Mouse (Mus musculus) left cerebral cortex, adult 18-20 months (tissue): ENCODE measurements at regions not wholly inside any gene's neighbourhood (a gene's known extent, or its start where the extent isn't known, plus 50 kb on each side); places are given as distances from the start of the nearest gene placed in this dataset.
A peak's percentile ranks its signal among the peaks of the same experiment; 100 is the strongest.
"Not testable (repeated sequence)": the region's sequence is repeated elsewhere in the genome, so short reads cannot be mapped to it uniquely, and the experiment has no call there.

Source experiments
- DNase-seq, 2 experiments: peaks; one replicate each; pipeline ENCODE4 v3.0.0; 2021 to 2022; ENCODE audit warnings: low spot score in 2 of 2, mixed read lengths in 1 of 2

GRCm38 (mm10) chr10:119146342-119146741, 93.5 kb downstream of the Cand1 start:
- no peak for DNase-seq

GRCm38 (mm10) chr10:119142866-119143265, 97.0 kb downstream of the Cand1 start:
- no peak for DNase-seq

GRCm38 (mm10) chr10:119142307-119142706, 97.5 kb downstream of the Cand1 start:
- DNase-seq = peak; percentile 3 to 45

GRCm38 (mm10) chr10:119138237-119138636, 101.6 kb downstream of the Cand1 start:
- no peak for DNase-seq

- DNase-seq = no peak
Observed at GRCm38 (mm10) chr10:119135489-119135924, 104.3 kb downstream of the Cand1 start.

- DNase-seq = no peak
Observed at GRCm38 (mm10) chr10:119134797-119135488, 104.9 kb downstream of the Cand1 start.

- DNase-seq = peak in 1 of 2 experiments; percentile 17
Observed at GRCm38 (mm10) chr10:119131977-119132376, 107.9 kb downstream of the Cand1 start.

- DNase-seq = no peak
Observed at GRCm38 (mm10) chr10:119130676-119131075, 109.2 kb downstream of the Cand1 start.

- DNase-seq = no peak
Observed at GRCm38 (mm10) chr10:119128035-119128434, 111.8 kb downstream of the Cand1 start.

- DNase-seq = no peak
Observed at GRCm38 (mm10) chr10:119123517-119123916, 116.3 kb downstream of the Cand1 start.

GRCm38 (mm10) chr10:119122347-119122746, 117.5 kb downstream of the Cand1 start:
- no peak for DNase-seq

GRCm38 (mm10) chr10:119121575-119121974, 118.3 kb downstream of the Cand1 start:
- DNase-seq = no peak

GRCm38 (mm10) chr10:119116843-119117390, 122.9 kb downstream of the Cand1 start:
- no peak for DNase-seq

GRCm38 (mm10) chr10:119115200-119115599, 124.7 kb downstream of the Cand1 start:
- DNase-seq = not testable (repeated sequence)

GRCm38 (mm10) chr10:119114653-119115052, 125.2 kb downstream of the Cand1 start:
- DNase-seq = no peak

GRCm38 (mm10) chr10:119111886-119112285, 128.0 kb downstream of the Cand1 start:
- peak; percentile 16 to 41 for DNase-seq

GRCm38 (mm10) chr10:119111409-119111808, 128.4 kb downstream of the Cand1 start:
- DNase-seq = no peak

- no peak for DNase-seq
Observed at GRCm38 (mm10) chr10:119110614-119111013, 129.2 kb downstream of the Cand1 start.

- DNase-seq = no peak
Observed at GRCm38 (mm10) chr10:119109207-119109606, 130.6 kb downstream of the Cand1 start.

- DNase-seq = no peak
Observed at GRCm38 (mm10) chr10:119107728-119108127, 132.1 kb downstream of the Cand1 start.

- DNase-seq = no peak
Observed at GRCm38 (mm10) chr10:119106105-119106504, 133.8 kb downstream of the Cand1 start.

- DNase-seq = no peak
Observed at GRCm38 (mm10) chr10:119105279-119105881, 134.5 kb downstream of the Cand1 start.
